In the genomic region with DNA sequence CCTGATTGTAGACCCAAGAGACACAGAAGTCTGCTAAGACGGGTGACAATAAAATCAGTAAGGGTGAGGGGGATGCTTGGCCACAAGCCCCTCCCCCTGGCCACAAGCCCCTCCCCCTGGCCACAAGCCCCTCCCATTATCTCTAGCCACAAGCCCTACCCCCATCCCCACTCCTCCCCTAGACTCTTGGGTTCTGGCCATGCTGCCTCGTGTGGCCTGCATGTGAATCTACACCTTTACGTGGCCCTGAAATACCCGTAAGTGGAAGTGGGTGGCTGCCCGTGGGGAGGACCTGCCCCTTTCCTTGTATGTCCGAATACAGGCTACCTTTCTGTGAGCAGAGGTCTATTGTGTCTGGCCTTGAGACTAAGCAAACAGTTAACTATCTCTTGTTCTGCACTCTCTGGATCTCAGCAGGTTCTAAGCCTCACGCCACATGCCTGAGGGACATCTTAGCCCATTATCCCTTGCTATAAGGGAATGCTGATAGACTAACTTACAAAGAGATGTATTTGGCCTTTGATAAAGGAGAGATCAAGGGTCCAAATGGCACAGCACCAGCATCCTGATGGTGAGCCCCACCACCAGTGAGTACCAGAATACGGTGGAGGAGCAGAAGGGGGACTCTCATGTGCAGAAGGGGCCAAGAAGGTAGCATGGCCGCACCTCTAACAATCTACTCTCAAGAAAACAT, we compare ENCODE assay signal across 11 mouse cellular contexts.
A peak's percentile ranks its signal among the peaks of the same experiment; 100 is the strongest.
DNase-seq lines count a peak whose midpoint lies in the region; ATAC-seq and TF ChIP-seq lines count a peak whose summit lies in the region.
"Had no signal": no experiment of that assay in that cellular context is flagged by ENCODE, and none has a peak within 500 bp of the region (broad histone marks: within the 10 kb centered on the region; RNA-seq: fewer than 3 reads in every experiment).

No protein-coding gene starts in this region.

- H3K36me3 ChIP-seq in intestine, postnatal 0 days (ENCODE audit: control insufficient read depth, insufficient read depth): no peaks in the 10 kb centered on the region; the same call in 1 of the 2 replicates
- H3K36me3 ChIP-seq in intestine, embryonic 15.5 days: no peaks in the 10 kb centered on the region
- H3K36me3 ChIP-seq: limb, embryonic 15.5 days; neural tube, embryonic 12.5 days had no signal

- H3K9me3 ChIP-seq in intestine, postnatal 0 days (ENCODE audit: control insufficient read depth): no peaks in the 10 kb centered on the region
- H3K9me3 ChIP-seq in intestine, embryonic 15.5 days: no peaks in the 10 kb centered on the region
- H3K9me3 ChIP-seq: limb, embryonic 15.5 days; neural tube, embryonic 12.5 days had no signal

- TF ChIP-seq CTCF in intestine, postnatal 0 days (IDR thresholded peaks at IDR 0.05; ENCODE audit: low read depth): peak; percentile 48

- no peak overlapping the region for H3K4me2 ChIP-seq in intestine, postnatal 0 days (replicated peaks; ENCODE audit: low read depth)
- H3K4me2 ChIP-seq in intestine, embryonic 15.5 days (replicated peaks): no peak overlapping the region
- H3K4me2 ChIP-seq: limb, embryonic 15.5 days; neural tube, embryonic 12.5 days had no signal

- no peak overlapping the region for H3K27ac ChIP-seq in intestine, postnatal 0 days (ENCODE audit: low read depth, low read length)
- H3K27ac ChIP-seq in intestine, embryonic 15.5 days: no peak overlapping the region
- peak overlapping the region; percentile 85 for H3K27ac ChIP-seq in brown adipose tissue, adult 24 weeks (replicated peaks; ENCODE audit: low read depth, low read length)
- H3K27ac ChIP-seq: limb, embryonic 15.5 days; neural tube, embryonic 12.5 days had no signal

- WGBS in intestine, postnatal 0 days: 86% methylated on average over 9 of the region's 9 CpGs
- 81% methylated on average over 9 of the region's 9 CpGs for WGBS in intestine, embryonic 15.5 days

- no peak overlapping the region for H3K9ac ChIP-seq in intestine, postnatal 0 days (ENCODE audit: low read depth, low read length)
- no peak overlapping the region for H3K9ac ChIP-seq in intestine, embryonic 15.5 days
- H3K9ac ChIP-seq: limb, embryonic 15.5 days; neural tube, embryonic 12.5 days had no signal

- ATAC-seq in intestine, postnatal 0 days: no peak
- ATAC-seq in intestine, embryonic 15.5 days: no peak

- H3K27me3 ChIP-seq in intestine, postnatal 0 days (replicated peaks; ENCODE audit: control insufficient read depth, insufficient read depth, low read length): no peaks in the 10 kb centered on the region
- no peaks in the 10 kb centered on the region for H3K27me3 ChIP-seq in intestine, embryonic 15.5 days (replicated peaks)
- H3K27me3 ChIP-seq: limb, embryonic 15.5 days; neural tube, embryonic 12.5 days had no signal

- no peak overlapping the region for H3K4me3 ChIP-seq in intestine, postnatal 0 days (ENCODE audit: low read depth, low read length)
- no peak overlapping the region for H3K4me3 ChIP-seq in intestine, embryonic 15.5 days (replicated peaks)
- H3K4me3 ChIP-seq in brown adipose tissue, adult 24 weeks (ENCODE audit: insufficient read depth, low read depth, low read length): no peak overlapping the region
- H3K4me3 ChIP-seq: limb, embryonic 15.5 days; neural tube, embryonic 12.5 days had no signal

- peak; percentile 37 for DNase-seq in 3T3-L1 (ENCODE audit: low read depth, low spot score)
- peak; percentile 22 for DNase-seq in CD4-positive helper T cell, adult 2 months (ENCODE audit: low read depth, low spot score)
- DNase-seq in MN1 (ENCODE audit: low spot score): no peak
- DNase-seq in kidney, postnatal 4 days: no peak
- DNase-seq in cerebellum, adult 9-10 months: no peak
- DNase-seq: right cerebral cortex, postnatal 25 days had no signal

- peaks cover 17% of the 10 kb centered on the region for H3K4me1 ChIP-seq in intestine, postnatal 0 days (replicated peaks; ENCODE audit: control insufficient read depth, insufficient read depth, low read length)
- H3K4me1 ChIP-seq in intestine, embryonic 15.5 days (replicated peaks): peaks cover 13% of the 10 kb centered on the region
- H3K4me1 ChIP-seq in brown adipose tissue, adult 24 weeks (ENCODE audit: control insufficient read depth, insufficient read depth, insufficient read length, low read length): peaks cover 50% of the 10 kb centered on the region
- H3K4me1 ChIP-seq: neural tube, embryonic 12.5 days had no signal

Comparison
In these comparisons a context has a peak if more than half of its experiments do, and no peak if none do; other contexts are left out.
1. DNase-seq: peak in 3T3-L1 (single experiment) and CD4-positive helper T cell, adult 2 months (single experiment); none in MN1 (single experiment), kidney, postnatal 4 days (0 of 2) and cerebellum, adult 9-10 months (single experiment).